Mouse (Mus musculus): ENCODE results near the gene Gm44790.

- no peak for TF ChIP-seq TAL1 (IDR thresholded peaks at IDR 0.05; ENCODE audit: low read length)
- no peak for TF ChIP-seq GATA1 (IDR thresholded peaks at IDR 0.05; ENCODE audit: low read length)
Measured at GRCm38 (mm10) chr6:86445551-86445950, 19.1 kb downstream of the Gm44790 start.

Measured in erythroblast, embryonic 14.5 days (primary cell).